In genomic region chr6:82997511-82998102, GRCm38 (mm10) we compare ENCODE assay signal across 8 mouse cellular contexts. TPM values are rescaled to one million over a fixed set of nuclear protein-coding genes. Genes with fewer than 3 reads are reported as not detected.
DNase-seq lines count a peak whose midpoint lies in the region; ATAC-seq and TF ChIP-seq lines count a peak whose summit lies in the region.

No protein-coding gene starts in this region.

- no peaks in the 10 kb centered on the region for H3K36me3 ChIP-seq in spleen, adult 2 months (ENCODE audit: control insufficient read depth, insufficient read depth, low read length)
- no peaks in the 10 kb centered on the region for H3K36me3 ChIP-seq in heart, embryonic 16.5 days (ENCODE audit: control insufficient read depth, insufficient read depth)
- no peaks in the 10 kb centered on the region for H3K36me3 ChIP-seq in limb, embryonic 15.5 days

- H3K9me3 ChIP-seq in heart, embryonic 16.5 days (replicated peaks; ENCODE audit: control insufficient read depth, low read length): no peaks in the 10 kb centered on the region
- no peaks in the 10 kb centered on the region for H3K9me3 ChIP-seq in limb, embryonic 15.5 days

- peaks cover 8% of the 10 kb centered on the region; the same call in 1 of the 2 replicates for H3K4me1 ChIP-seq in spleen, adult 2 months (ENCODE audit: control insufficient read depth, insufficient read depth, insufficient read length)
- H3K4me1 ChIP-seq in heart, embryonic 16.5 days (ENCODE audit: control insufficient read depth, insufficient read depth, low read length): peaks cover 8% of the 10 kb centered on the region
- H3K4me1 ChIP-seq in limb, embryonic 15.5 days: peaks cover 9% of the 10 kb centered on the region; the same call in 1 of the 2 replicates

- H3K27me3 ChIP-seq in spleen, adult 2 months (ENCODE audit: control insufficient read depth, insufficient read depth, low read length): no peaks in the 10 kb centered on the region
- no peaks in the 10 kb centered on the region for H3K27me3 ChIP-seq in heart, embryonic 16.5 days (ENCODE audit: control insufficient read depth, insufficient read depth, low read length)
- H3K27me3 ChIP-seq in limb, embryonic 15.5 days: no peaks in the 10 kb centered on the region

- H3K4me2 ChIP-seq in heart, embryonic 16.5 days (ENCODE audit: low read depth, low read length): no peak overlapping the region
- no peak overlapping the region for H3K4me2 ChIP-seq in limb, embryonic 15.5 days

- 0 out of 2 replicates have a peak overlapping the region, but pooled peaks have one; percentile 47 for H3K9ac ChIP-seq in heart, embryonic 16.5 days (ENCODE audit: low read length)
- no peak overlapping the region for H3K9ac ChIP-seq in limb, embryonic 15.5 days

- TF ChIP-seq CTCF in spleen, adult 2 months (IDR thresholded peaks at IDR 0.05; ENCODE audit: extremely low read depth, insufficient read depth, insufficient read length, insufficient replicate concordance): no peak

- peak overlapping the region; percentile 80 for H3K27ac ChIP-seq in spleen, adult 2 months (ENCODE audit: insufficient read depth, low read length)
- H3K27ac ChIP-seq in heart, embryonic 16.5 days (ENCODE audit: low read length): peak overlapping the region; percentile 62
- H3K27ac ChIP-seq in limb, embryonic 15.5 days: peak overlapping the region; percentile 40; the same call in 1 of the 2 replicates

- ATAC-seq in heart, embryonic 16.5 days (replicated peaks; ENCODE audit: extremely low read depth, insufficient read depth, low FRiP score): 0 out of 2 replicates have a peak, but pooled peaks have one; percentile 25
- ATAC-seq in limb, embryonic 15.5 days (ENCODE audit: insufficient number of reproducible peaks, low FRiP score, low TSS enrichment, low read depth): no peak

- 28% methylated on average over 7 of the region's 7 CpGs for WGBS in spleen, adult 2 months
- WGBS in heart, embryonic 16.5 days: 41% methylated on average over 7 of the region's 7 CpGs
- WGBS in limb, embryonic 15.5 days: 37% methylated on average over 7 of the region's 7 CpGs

- peak; percentile 6 for DNase-seq in cerebellum, adult 9-10 months
- no peak for DNase-seq in cerebellum, adult 11-12 months
- DNase-seq in spleen, adult 2 months (ENCODE audit: low read depth in 1 of 2, low spot score in 2 of 2): no peak
- no peak for DNase-seq in spleen, adult 12 weeks (ENCODE audit: low spot score)
- DNase-seq in skeletal muscle tissue, adult 2 months (ENCODE audit: low read depth, low spot score): peak; percentile 50
- no peak for DNase-seq in thymus, adult 18-20 months

- H3K4me3 ChIP-seq in spleen, adult 2 months (ENCODE audit: extremely low read depth, insufficient read depth, insufficient read length): no peak overlapping the region
- no peak overlapping the region for H3K4me3 ChIP-seq in heart, embryonic 16.5 days (ENCODE audit: low read length)
- H3K4me3 ChIP-seq in limb, embryonic 15.5 days: no peak overlapping the region

- no peak for TF ChIP-seq POLR2A in spleen, adult 2 months (IDR thresholded peaks at IDR 0.05; ENCODE audit: low read depth, low read length)

RNA-seq across cellular contexts. Expression of gene Dok1, which starts 35.7 kb away (rescaled TPM):
- 22.6 and 23.8 TPM in 2 replicates for polyA plus RNA-seq in spleen, adult 2 months (2012; rRNA removed)
- 8.5 and 9.5 TPM in 2 replicates for polyA plus RNA-seq in heart, embryonic 16.5 days (2015; fragmentation: Nextera tagmentation; extraction: Ambion mirVana)
- 13.1 and 15.7 TPM in 2 replicates for polyA plus RNA-seq in limb, embryonic 15.5 days (2015; fragmentation: Nextera tagmentation; extraction: Ambion mirVana)

RNA-seq across cellular contexts. Expression of gene Loxl3, which starts 36.4 kb away (rescaled TPM):
- polyA plus RNA-seq in spleen, adult 2 months (2012; rRNA removed): 3.1 and 3.5 TPM in 2 replicates
- polyA plus RNA-seq in heart, embryonic 16.5 days (2015; fragmentation: Nextera tagmentation; extraction: Ambion mirVana): 8.0 and 8.3 TPM in 2 replicates
- 31.2 and 34.9 TPM in 2 replicates for polyA plus RNA-seq in limb, embryonic 15.5 days (2015; fragmentation: Nextera tagmentation; extraction: Ambion mirVana)

RNA-seq across cellular contexts. Expression of gene M1ap, which starts 50.9 kb away (rescaled TPM):
- 2.6 and 2.8 TPM in 2 replicates for polyA plus RNA-seq in spleen, adult 2 months (2012; rRNA removed)
- polyA plus RNA-seq in heart, embryonic 16.5 days (2015; fragmentation: Nextera tagmentation; extraction: Ambion mirVana): 0.69 and 0.71 TPM in 2 replicates
- polyA plus RNA-seq in limb, embryonic 15.5 days (2015; fragmentation: Nextera tagmentation; extraction: Ambion mirVana): 0.70 and 0.86 TPM in 2 replicates

RNA-seq across cellular contexts. Expression of gene Aup1, which starts 56.7 kb away (rescaled TPM):
- polyA plus RNA-seq in spleen, adult 2 months (2012; rRNA removed): 582 and 730 TPM in 2 replicates
- 140 and 148 TPM in 2 replicates for polyA plus RNA-seq in heart, embryonic 16.5 days (2015; fragmentation: Nextera tagmentation; extraction: Ambion mirVana)
- polyA plus RNA-seq in limb, embryonic 15.5 days (2015; fragmentation: Nextera tagmentation; extraction: Ambion mirVana): 181 and 186 TPM in 2 replicates

RNA-seq across cellular contexts. Expression of gene Htra2, which starts 57.5 kb away (rescaled TPM):
- 59.1 and 69.0 TPM in 2 replicates for polyA plus RNA-seq in spleen, adult 2 months (2012; rRNA removed)
- polyA plus RNA-seq in heart, embryonic 16.5 days (2015; fragmentation: Nextera tagmentation; extraction: Ambion mirVana): 81.8 and 94.5 TPM in 2 replicates
- 64.6 and 70.6 TPM in 2 replicates for polyA plus RNA-seq in limb, embryonic 15.5 days (2015; fragmentation: Nextera tagmentation; extraction: Ambion mirVana)

Comparison
In these comparisons a context has a peak if more than half of its experiments do, and no peak if none do; other contexts are left out.
1. DNase-seq: peak in cerebellum, adult 9-10 months (single experiment) and skeletal muscle tissue, adult 2 months (single experiment); none in cerebellum, adult 11-12 months (single experiment), spleen, adult 2 months (0 of 2), spleen, adult 12 weeks (single experiment) and thymus, adult 18-20 months (0 of 2).
2. Peak in every context shown above with its lines, with median percentiles within 50 percentile points of each other: H3K27ac ChIP-seq.